Mouse (Mus musculus): ENCODE results near the gene Zfp738.

- TF ChIP-seq CTCF (IDR thresholded peaks at IDR 0.05; ENCODE audit: low read depth): peak; percentile 70
- no peak for TF ChIP-seq EP300 (IDR thresholded peaks at IDR 0.05; ENCODE audit: low read depth)
Measured at GRCm38 (mm10) chr13:67637294-67638007, 49.4 kb downstream of the Zfp738 start, which contains the start of the genes Gm49345 and Zfp729a.
